Comparison of ENCODE assay signal across 1 mouse cellular context in the genomic region with DNA sequence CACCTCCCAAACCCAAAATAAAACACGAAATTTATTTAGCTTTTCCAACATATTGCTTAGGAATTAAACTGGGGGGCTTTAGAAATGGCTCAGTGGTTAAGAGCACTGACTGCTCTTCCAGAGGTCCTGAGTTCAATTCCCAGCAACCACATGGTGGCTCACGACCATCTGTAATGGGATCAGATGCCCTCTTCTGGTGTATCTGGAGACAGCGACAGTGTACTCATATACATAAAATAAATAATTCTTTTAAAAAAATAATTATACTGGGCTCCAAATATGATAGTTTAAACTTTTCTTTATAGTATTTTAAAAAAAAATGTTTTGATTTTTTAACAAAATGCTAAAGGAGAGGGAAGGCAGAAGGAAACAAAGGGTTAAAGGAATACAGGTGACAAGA.
A peak's percentile ranks its signal among the peaks of the same experiment; 100 is the strongest.
TF ChIP-seq lines count a peak whose summit lies in the region.

No protein-coding gene starts in this region.

TF ChIP-seq in CH12.LX, 34 proteins besides CTCF, POLR2A, EP300 and RAD21:
- 0 out of 2 replicates have a peak, but pooled peaks have one; percentile 4 for TF ChIP-seq JUND (conservative IDR thresholded peaks at IDR 0.05; ENCODE audit: low read depth, low read length)
- TF ChIP-seq SMC3 (IDR thresholded peaks at IDR 0.05; ENCODE audit: low read depth, low read length): peak; percentile 43
- TF ChIP-seq MYC (IDR thresholded peaks at IDR 0.05; ENCODE audit: low read depth, low read length): peak; percentile 55
TF ChIP-seq in CH12.LX: peak in this region for 3; not testable (repeated sequence) for 31.
